Mouse (Mus musculus) testis, adult 2 months (tissue): Measurements from ENCODE around the gene Reg3d. TPM values are rescaled to one million over a fixed set of nuclear protein-coding genes. Genes with fewer than 3 reads are reported as not detected.

Experiments used
- H3K27ac ChIP-seq: fragments of 200-500 bp; 2 replicates; pipeline ENCODE4 v1.5.1; 2012; ENCODE audit warnings: low read depth, low read length; ENCODE audit not compliant: control insufficient read depth, insufficient read depth
- H3K27me3 ChIP-seq: fragments of 200-500 bp; 2 replicates; pipeline ENCODE4 v1.6.1; 2012; ENCODE audit warnings: mild to moderate bottlenecking, low read length, moderate library complexity; ENCODE audit not compliant: control insufficient read depth, insufficient read depth
- H3K36me3 ChIP-seq: fragments of 200-500 bp; 2 replicates; pipeline ENCODE4 v1.6.1; 2012; ENCODE audit warnings: mild to moderate bottlenecking, low read length; ENCODE audit not compliant: control insufficient read depth, insufficient read depth
- H3K4me1 ChIP-seq: fragments of 200-500 bp; 2 replicates; pipeline ENCODE4 v1.6.1; 2012; ENCODE audit warnings: low read length; ENCODE audit not compliant: control insufficient read depth, insufficient read depth
- H3K4me3 ChIP-seq: fragments of 200-500 bp; 2 replicates; pipeline ENCODE4 v1.5.1; 2012; ENCODE audit warnings: low read depth, mild to moderate bottlenecking, low read length, moderate library complexity, mixed read lengths; ENCODE audit not compliant: control insufficient read depth
- CTCF ChIP-seq: fragments of 200-500 bp; IDR thresholded peaks from 2 replicates; pipeline ENCODE4 v1.5.1; 2012; ENCODE audit warnings: low read depth, mild to moderate bottlenecking, inconsistent platforms, low read length, moderate library complexity; ENCODE audit not compliant: control insufficient read depth, insufficient read depth, insufficient replicate concordance
- POLR2A ChIP-seq: fragments of 200-500 bp; IDR thresholded peaks from 2 replicates; pipeline ENCODE4 v1.6.1; 2012; ENCODE audit warnings: low read depth, mild to moderate bottlenecking, inconsistent platforms, low read length, moderate library complexity; ENCODE audit not compliant: control insufficient read depth
- polyA plus RNA-seq: library from polyadenylated mRNA; depleted of rRNA; stranded (reverse); fragments of >200 nt; gene quantifications from 2 replicates; pipeline ENCODE4 v1.2.3, GENCODE M21; 2012; rRNA removed

Reg3d gene
- polyA plus RNA-seq, 1 experiment: 0.32 TPM

- no peaks in the 10 kb centered on the region for H3K36me3 ChIP-seq
- no peaks in the 10 kb centered on the region for H3K27me3 ChIP-seq
- H3K4me3 ChIP-seq: no peak overlapping the region
- H3K27ac ChIP-seq: no peak overlapping the region
- TF ChIP-seq POLR2A: no peak
- no peak for TF ChIP-seq CTCF
- no peaks in the 10 kb centered on the region for H3K4me1 ChIP-seq
Measured at GRCm38 (mm10) chr6:78341689-78342088, 37.0 kb downstream of the Reg3d start.

- H3K4me1 ChIP-seq: no peaks in the 10 kb centered on the region
- no peak overlapping the region for H3K27ac ChIP-seq
- TF ChIP-seq CTCF (no peak), POLR2A (no peak)
- no peaks in the 10 kb centered on the region for H3K27me3 ChIP-seq
- H3K4me3 ChIP-seq: no peak overlapping the region
- no peaks in the 10 kb centered on the region for H3K36me3 ChIP-seq
Measured at GRCm38 (mm10) chr6:78340296-78340695, 38.4 kb downstream of the Reg3d start.

- Histone ChIP-seq H3K27me3 (no peaks in the 10 kb centered on the region), H3K27ac (no peak overlapping the region), H3K4me1 (no peaks in the 10 kb centered on the region), H3K36me3 (no peaks in the 10 kb centered on the region), H3K4me3 (no peak overlapping the region)
- no peak for TF ChIP-seq CTCF
- TF ChIP-seq POLR2A: no peak
Measured at GRCm38 (mm10) chr6:78331919-78332569, 46.6 kb downstream of the Reg3d start.

- Histone ChIP-seq H3K4me1 (no peaks in the 10 kb centered on the region), H3K36me3 (no peaks in the 10 kb centered on the region), H3K4me3 (no peak overlapping the region), H3K27ac (no peak overlapping the region), H3K27me3 (no peaks in the 10 kb centered on the region)
- TF ChIP-seq CTCF (no peak), POLR2A (no peak)
Measured at GRCm38 (mm10) chr6:78329166-78329565, 49.5 kb downstream of the Reg3d start.

DNA sequence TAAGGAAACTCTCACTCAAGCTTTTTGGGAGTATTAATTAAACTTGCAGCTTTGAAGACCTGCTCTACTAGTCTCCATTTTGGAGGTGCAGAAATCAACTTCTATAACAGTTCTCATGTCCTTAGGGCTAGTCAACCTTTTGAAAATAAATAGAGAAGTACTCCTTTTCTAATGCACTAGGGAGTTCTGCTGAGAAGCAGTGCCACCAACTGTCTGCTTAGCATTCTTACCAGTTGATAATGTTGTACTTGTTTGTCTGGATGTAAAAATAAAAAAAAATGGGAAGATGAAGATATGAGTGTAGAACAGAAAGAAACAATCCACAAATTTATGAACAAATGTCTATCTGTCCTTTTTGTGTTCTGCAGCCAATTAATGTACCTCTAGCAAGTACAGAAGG lies 50.9 kb downstream of the Reg3d start:
- Histone ChIP-seq H3K4me1 (no peaks in the 10 kb centered on the region), H3K27ac (no peak overlapping the region), H3K27me3 (no peaks in the 10 kb centered on the region), H3K4me3 (no peak overlapping the region), H3K36me3 (no peaks in the 10 kb centered on the region)
- TF ChIP-seq POLR2A: no peak
- no peak for TF ChIP-seq CTCF

Other genes with a start within 250 kb of the Reg3d start
- gene Reg3b, start 8.2 kb downstream of the Reg3d start, polyA plus RNA-seq: 0.14 and 0.43 TPM in 2 replicates
- gene Reg3a, start 1.8 kb upstream of the Reg3d start, polyA plus RNA-seq: 0.13 and 0.14 TPM in 2 replicates
- not detected in 2 replicates for gene Reg2, start 16.8 kb upstream of the Reg3d start, polyA plus RNA-seq
- 0.35 and 0.78 TPM in 2 replicates for gene Reg1, start 43.8 kb upstream of the Reg3d start, polyA plus RNA-seq
- gene Reg3g, start 90.0 kb upstream of the Reg3d start, polyA plus RNA-seq: 0.35 TPM in 1 of 2 replicates, not detected in the other